ENCODE assay signal across 12 mouse cellular contexts in genomic region chr17:3019631-3020391, GRCm38 (mm10).
A peak's percentile ranks its signal among the peaks of the same experiment; 100 is the strongest.
DNase-seq lines count a peak whose midpoint lies in the region; ATAC-seq lines count a peak whose summit lies in the region.
"Had no signal": no experiment of that assay in that cellular context is flagged by ENCODE, and none has a peak within 500 bp of the region (broad histone marks: within the 10 kb centered on the region; RNA-seq: fewer than 3 reads in every experiment).

No protein-coding gene starts in this region.

- H3K9me3 ChIP-seq in midbrain, embryonic 10.5 days (replicated peaks): peaks cover 94% of the 10 kb centered on the region
- H3K9me3 ChIP-seq in midbrain, embryonic 15.5 days: peaks cover 7% of the 10 kb centered on the region; the same call in 1 of the 2 replicates
- peaks cover 86% of the 10 kb centered on the region for H3K9me3 ChIP-seq in hindbrain, embryonic 12.5 days (replicated peaks)
- H3K9me3 ChIP-seq in liver, embryonic 11.5 days (ENCODE audit: control insufficient read depth, low read length): peaks cover 64% of the 10 kb centered on the region
- H3K9me3 ChIP-seq in stomach, embryonic 14.5 days (ENCODE audit: control insufficient read depth, low read depth, low read length): peaks cover 33% of the 10 kb centered on the region; the same call in 1 of the 2 replicates

- ATAC-seq in midbrain, embryonic 15.5 days (replicated peaks): no peak
- ATAC-seq in hindbrain, embryonic 12.5 days (ENCODE audit: low FRiP score): peak; percentile 60; the same call in 1 of the 2 replicates
- ATAC-seq in liver, embryonic 11.5 days (replicated peaks; ENCODE audit: low FRiP score): no peak; the same call in 1 of the 2 replicates
- 0 out of 2 replicates have a peak, but pooled peaks have one; percentile 43 for ATAC-seq in stomach, embryonic 14.5 days (ENCODE audit: insufficient number of reproducible peaks, insufficient read depth, low FRiP score, low read depth)
- ATAC-seq: Patski had no signal

- WGBS in midbrain, embryonic 10.5 days: 85% methylated on average over 2 of the region's 2 CpGs
- 81% methylated on average over 2 of the region's 2 CpGs for WGBS in midbrain, embryonic 15.5 days
- 85% methylated on average over 2 of the region's 2 CpGs for WGBS in hindbrain, embryonic 12.5 days
- WGBS in liver, embryonic 11.5 days: 86% methylated on average over 2 of the region's 2 CpGs
- 83% methylated on average over 2 of the region's 2 CpGs for WGBS in stomach, embryonic 14.5 days

- H3K27ac ChIP-seq in midbrain, embryonic 10.5 days (replicated peaks): no peak overlapping the region
- no peak overlapping the region for H3K27ac ChIP-seq in midbrain, embryonic 15.5 days
- no peak overlapping the region for H3K27ac ChIP-seq in hindbrain, embryonic 12.5 days
- no peak overlapping the region for H3K27ac ChIP-seq in liver, embryonic 11.5 days (ENCODE audit: low read depth, low read length)
- no peak overlapping the region for H3K27ac ChIP-seq in stomach, embryonic 14.5 days (ENCODE audit: low read length)
- H3K27ac ChIP-seq: embryonic facial prominence, embryonic 15.5 days; heart, embryonic 15.5 days had no signal

- no peak overlapping the region for H3K4me2 ChIP-seq in midbrain, embryonic 15.5 days
- H3K4me2 ChIP-seq in hindbrain, embryonic 12.5 days (replicated peaks): no peak overlapping the region
- H3K4me2 ChIP-seq in liver, embryonic 11.5 days: no peak overlapping the region
- no peak overlapping the region for H3K4me2 ChIP-seq in stomach, embryonic 14.5 days (replicated peaks; ENCODE audit: low read depth, low read length)
- H3K4me2 ChIP-seq: embryonic facial prominence, embryonic 15.5 days; heart, embryonic 15.5 days had no signal

- no peak overlapping the region for H3K4me3 ChIP-seq in midbrain, embryonic 10.5 days
- H3K4me3 ChIP-seq in midbrain, embryonic 15.5 days: no peak overlapping the region
- no peak overlapping the region for H3K4me3 ChIP-seq in hindbrain, embryonic 12.5 days
- H3K4me3 ChIP-seq in liver, embryonic 11.5 days (ENCODE audit: low read depth, low read length): no peak overlapping the region
- no peak overlapping the region for H3K4me3 ChIP-seq in stomach, embryonic 14.5 days (ENCODE audit: low read depth, low read length)
- H3K4me3 ChIP-seq: embryonic facial prominence, embryonic 15.5 days; heart, embryonic 15.5 days had no signal

- no peak overlapping the region for H3K9ac ChIP-seq in midbrain, embryonic 15.5 days
- H3K9ac ChIP-seq in hindbrain, embryonic 12.5 days: no peak overlapping the region
- H3K9ac ChIP-seq in liver, embryonic 11.5 days (ENCODE audit: low read depth, low read length): no peak overlapping the region
- no peak overlapping the region for H3K9ac ChIP-seq in stomach, embryonic 14.5 days (replicated peaks; ENCODE audit: low read depth, low read length)
- H3K9ac ChIP-seq: embryonic facial prominence, embryonic 15.5 days; heart, embryonic 15.5 days had no signal

- no peaks in the 10 kb centered on the region for H3K36me3 ChIP-seq in midbrain, embryonic 10.5 days
- no peaks in the 10 kb centered on the region for H3K36me3 ChIP-seq in midbrain, embryonic 15.5 days (replicated peaks)
- no peaks in the 10 kb centered on the region for H3K36me3 ChIP-seq in hindbrain, embryonic 12.5 days
- no peaks in the 10 kb centered on the region for H3K36me3 ChIP-seq in liver, embryonic 11.5 days (ENCODE audit: control insufficient read depth, insufficient read depth, low read length)
- no peaks in the 10 kb centered on the region for H3K36me3 ChIP-seq in stomach, embryonic 14.5 days (ENCODE audit: control insufficient read depth, insufficient read depth, low read length)
- H3K36me3 ChIP-seq: embryonic facial prominence, embryonic 15.5 days; heart, embryonic 15.5 days had no signal

- peak; percentile 4 for DNase-seq in midbrain, embryonic 10.5 days (ENCODE audit: low spot score)
- DNase-seq in liver, embryonic 11.5 days (ENCODE audit: low spot score): peak; percentile 25
- no peak for DNase-seq in cerebellum, adult 8-10 months
- DNase-seq in cerebellum, adult 9-10 months: no peak
- DNase-seq: layer of hippocampus, postnatal 36 days; right cerebral cortex, adult 18-20 months had no signal

- no peaks in the 10 kb centered on the region for H3K4me1 ChIP-seq in midbrain, embryonic 10.5 days
- no peaks in the 10 kb centered on the region for H3K4me1 ChIP-seq in midbrain, embryonic 15.5 days
- no peaks in the 10 kb centered on the region for H3K4me1 ChIP-seq in hindbrain, embryonic 12.5 days
- no peaks in the 10 kb centered on the region for H3K4me1 ChIP-seq in liver, embryonic 11.5 days (replicated peaks; ENCODE audit: control insufficient read depth, insufficient read depth, low read length)
- H3K4me1 ChIP-seq in stomach, embryonic 14.5 days (ENCODE audit: control insufficient read depth, insufficient read depth, low read length): no peaks in the 10 kb centered on the region
- H3K4me1 ChIP-seq: embryonic facial prominence, embryonic 15.5 days; heart, embryonic 15.5 days had no signal

- no peaks in the 10 kb centered on the region for H3K27me3 ChIP-seq in midbrain, embryonic 10.5 days (ENCODE audit: low read depth, poor library complexity, severe bottlenecking)
- no peaks in the 10 kb centered on the region for H3K27me3 ChIP-seq in midbrain, embryonic 15.5 days (replicated peaks)
- no peaks in the 10 kb centered on the region for H3K27me3 ChIP-seq in hindbrain, embryonic 12.5 days
- no peaks in the 10 kb centered on the region for H3K27me3 ChIP-seq in liver, embryonic 11.5 days (replicated peaks; ENCODE audit: control insufficient read depth, insufficient read depth, low read length)
- H3K27me3 ChIP-seq in stomach, embryonic 14.5 days (ENCODE audit: control insufficient read depth, insufficient read depth, low read length): no peaks in the 10 kb centered on the region
- H3K27me3 ChIP-seq: embryonic facial prominence, embryonic 15.5 days; heart, embryonic 15.5 days; Patski had no signal

Comparison
In these comparisons a context has a peak if more than half of its experiments do, and no peak if none do; other contexts are left out.
1. DNase-seq: peak in midbrain, embryonic 10.5 days (single experiment) and liver, embryonic 11.5 days (single experiment); none in cerebellum, adult 8-10 months (single experiment) and cerebellum, adult 9-10 months (single experiment).
2. ATAC-seq: peak in hindbrain, embryonic 12.5 days (single experiment) and stomach, embryonic 14.5 days (single experiment); none in midbrain, embryonic 15.5 days (single experiment) and liver, embryonic 11.5 days (single experiment).